Mouse (Mus musculus): ENCODE results near the gene Cachd1. TPM values are rescaled to one million over a fixed set of nuclear protein-coding genes. Genes with fewer than 3 reads are reported as not detected.

The Cachd1 gene
- total RNA-seq, 2 experiments from 2014 or later: 39.9 to 130 TPM

DNA sequence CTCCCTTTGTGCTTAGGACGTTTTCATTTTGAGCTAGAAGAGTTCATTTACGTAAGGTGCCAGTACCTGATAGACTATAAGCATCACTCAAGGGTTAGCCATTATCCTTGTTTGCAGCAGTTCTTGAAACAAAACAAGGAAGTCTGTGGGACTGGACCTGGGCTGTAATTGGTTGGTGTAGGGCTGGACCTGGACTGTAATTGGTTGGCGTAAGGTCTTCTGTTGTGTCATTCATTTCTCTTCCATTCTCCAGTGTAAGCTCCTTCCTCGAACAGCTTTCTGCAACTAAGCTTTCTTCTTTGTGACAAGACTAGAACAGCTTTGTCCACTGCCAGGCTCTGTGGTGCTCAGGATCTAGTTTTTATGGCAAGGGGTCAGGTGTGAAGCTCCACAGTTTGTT lies 78.9 kb downstream of the Cachd1 start:
- ATAC-seq (replicated peaks; ENCODE audit: low FRiP score, poor library complexity, severe bottlenecking): no peak

DNA sequence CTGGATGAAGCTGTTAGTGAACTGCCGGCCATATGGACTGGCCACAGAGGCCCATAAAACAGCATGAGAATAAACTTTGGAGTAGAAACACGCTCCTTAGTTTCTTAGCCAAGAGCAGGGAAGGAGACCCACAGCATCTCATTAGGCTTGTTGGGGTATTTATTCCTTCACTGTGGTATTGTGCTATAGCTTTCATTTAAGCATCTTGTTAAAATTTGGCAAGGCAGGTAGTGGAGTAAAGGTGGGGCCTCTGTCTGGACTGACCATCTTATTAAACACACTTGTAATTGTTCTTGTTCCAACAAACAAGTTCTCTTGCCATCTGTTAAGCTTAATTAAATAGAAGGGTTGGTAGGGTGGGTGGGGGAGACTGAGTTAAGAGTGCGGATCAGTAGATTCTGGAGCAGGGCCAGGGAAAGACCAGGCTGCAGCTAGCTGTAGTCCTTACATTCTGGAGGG lies 81.0 kb downstream of the Cachd1 start:
- ATAC-seq (replicated peaks; ENCODE audit: low FRiP score, poor library complexity, severe bottlenecking): no peak

DNA sequence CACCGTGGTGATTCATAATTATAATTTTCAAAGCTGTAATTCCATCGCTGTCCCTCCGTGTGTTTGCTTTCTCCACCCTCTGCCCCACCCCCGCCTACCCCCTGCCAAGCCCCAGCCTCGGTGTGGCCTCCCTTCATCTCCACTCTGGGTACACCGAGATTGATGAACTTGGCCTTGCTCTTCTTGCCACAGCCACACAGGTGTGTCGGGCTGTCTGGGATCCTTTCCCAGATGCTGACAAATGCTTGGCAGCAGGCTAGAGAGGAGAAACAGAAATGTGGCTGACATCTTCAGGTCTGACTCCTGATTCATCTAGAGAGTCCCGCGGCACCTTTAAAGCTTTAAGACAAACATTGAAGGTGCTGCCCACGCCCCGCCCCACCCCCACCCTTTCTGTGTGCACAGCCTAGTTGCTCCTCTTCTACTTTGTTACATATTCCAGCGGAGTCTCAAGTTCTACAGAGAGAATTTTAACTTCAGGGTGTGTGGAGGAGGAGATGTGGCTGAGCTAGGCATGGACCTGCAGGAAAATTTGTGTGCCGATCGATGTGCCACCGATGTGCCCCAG lies 87.5 kb downstream of the Cachd1 start:
- ATAC-seq (replicated peaks; ENCODE audit: low FRiP score, poor library complexity, severe bottlenecking): no peak

DNA sequence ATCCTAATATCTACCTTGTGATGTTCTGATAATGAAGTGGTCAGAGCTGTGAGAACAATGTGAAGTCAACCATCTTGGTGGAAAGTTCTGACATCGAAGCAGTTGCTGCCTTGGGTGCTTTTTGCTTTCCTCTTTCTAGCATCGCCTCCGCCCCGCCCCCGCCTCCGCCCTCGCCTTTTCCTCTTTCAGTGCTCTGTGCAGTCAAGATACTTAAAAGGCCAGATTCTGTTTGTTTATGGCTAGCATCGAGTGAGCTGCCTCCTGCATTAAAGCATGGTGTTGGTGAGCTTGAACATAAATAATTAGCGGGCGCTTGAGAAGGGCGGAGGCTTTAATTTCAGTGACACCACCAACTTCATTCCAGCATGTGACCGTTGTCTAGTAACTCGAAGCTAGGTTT lies 88.9 kb downstream of the Cachd1 start:
- no peak for ATAC-seq (replicated peaks; ENCODE audit: low FRiP score, poor library complexity, severe bottlenecking)

DNA sequence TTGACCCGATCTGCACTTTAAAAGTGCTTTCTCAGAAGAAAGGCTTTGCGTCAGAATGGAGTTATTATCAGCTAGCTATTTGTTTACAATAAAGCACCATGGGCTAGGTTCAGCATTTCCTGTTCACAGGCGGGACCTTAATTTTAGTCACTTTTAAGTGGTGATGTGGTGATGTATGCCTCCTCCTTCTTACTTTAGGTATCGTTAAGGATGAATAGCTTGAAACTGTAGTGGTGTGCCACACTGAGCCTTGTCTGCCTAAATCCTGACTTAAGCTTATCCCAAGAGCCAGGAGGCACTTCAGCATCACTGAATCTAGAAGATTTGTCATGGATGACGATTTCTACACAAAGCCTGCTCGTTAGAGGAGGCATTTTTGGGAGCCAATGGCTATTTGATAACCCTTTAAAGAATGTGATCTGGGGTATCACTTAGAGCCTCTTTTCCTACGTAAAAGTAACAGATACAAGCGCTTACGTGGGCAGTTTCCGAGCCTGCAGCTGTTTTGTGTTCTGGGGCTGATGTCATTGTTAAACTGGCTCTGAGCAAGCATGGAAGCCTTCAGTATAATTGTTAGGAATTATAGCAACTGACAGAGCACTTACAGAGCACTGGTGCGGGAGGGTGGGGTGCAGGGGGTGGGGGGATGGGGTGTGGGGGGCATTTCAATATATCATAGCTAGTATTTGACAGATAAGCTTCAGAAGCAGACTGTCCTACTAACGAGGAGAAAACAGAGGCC lies 89.7 kb downstream of the Cachd1 start:
- ATAC-seq (replicated peaks; ENCODE audit: low FRiP score, poor library complexity, severe bottlenecking): no peak

DNA sequence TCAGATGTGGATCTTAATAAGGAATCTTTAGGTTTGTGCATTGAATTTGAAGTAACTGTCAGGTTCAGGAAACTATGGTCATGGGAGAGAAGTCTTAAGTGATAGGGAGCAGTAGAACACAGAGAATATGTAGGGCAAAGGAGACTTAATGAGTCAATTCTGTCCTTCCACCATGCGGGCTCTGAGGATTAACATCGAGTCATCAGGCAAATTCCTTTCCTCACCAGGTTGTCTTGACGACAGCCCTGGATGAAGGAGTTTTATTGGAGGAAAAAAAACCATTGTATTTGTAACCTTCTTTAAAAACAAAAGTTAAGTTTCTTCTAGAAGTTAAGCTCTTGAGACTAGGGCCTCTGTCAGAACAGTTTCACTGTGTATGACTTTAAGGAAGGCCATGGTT lies 100.9 kb downstream of the Cachd1 start:
- ATAC-seq (replicated peaks; ENCODE audit: low FRiP score, poor library complexity, severe bottlenecking): no peak

DNA sequence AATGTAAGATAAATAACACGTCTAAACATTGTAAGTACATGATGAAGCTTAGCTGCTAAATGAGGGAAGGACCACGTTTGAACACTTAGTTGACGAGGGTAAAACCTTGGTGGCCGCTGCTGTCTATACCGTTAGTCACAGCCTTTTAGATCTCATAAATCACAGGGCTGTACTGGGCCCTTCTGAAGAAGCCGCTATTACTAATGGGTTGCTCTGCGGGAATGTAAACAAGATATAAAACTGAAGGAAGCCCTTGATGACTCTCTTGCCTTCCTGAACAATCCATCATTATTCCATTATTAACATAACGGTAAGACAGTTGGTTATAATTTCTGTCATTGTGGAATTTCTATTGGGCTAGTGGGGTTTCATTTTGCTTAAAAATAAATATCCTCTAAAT lies 102.9 kb downstream of the Cachd1 start:
- no peak for ATAC-seq (replicated peaks; ENCODE audit: low FRiP score, poor library complexity, severe bottlenecking)

DNA sequence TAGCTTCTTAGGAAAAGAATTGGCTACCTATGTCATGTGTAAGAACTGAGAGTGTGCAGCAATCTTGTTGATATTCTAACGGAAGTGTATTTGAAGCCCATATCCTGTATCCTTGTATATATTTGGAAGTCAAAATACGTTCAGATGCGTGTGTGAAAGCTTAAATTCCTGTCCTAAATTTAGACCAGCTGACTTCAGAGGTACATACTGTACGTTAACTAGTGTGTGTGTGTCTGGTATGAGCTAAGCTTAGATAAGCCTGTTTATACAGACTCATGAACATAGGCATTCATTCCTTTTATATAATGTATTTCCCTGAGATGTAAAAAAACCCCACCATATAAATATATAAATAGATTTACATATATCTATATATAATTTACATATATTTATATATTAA lies 103.6 kb downstream of the Cachd1 start:
- no peak for ATAC-seq (replicated peaks; ENCODE audit: low FRiP score, poor library complexity, severe bottlenecking)

DNA sequence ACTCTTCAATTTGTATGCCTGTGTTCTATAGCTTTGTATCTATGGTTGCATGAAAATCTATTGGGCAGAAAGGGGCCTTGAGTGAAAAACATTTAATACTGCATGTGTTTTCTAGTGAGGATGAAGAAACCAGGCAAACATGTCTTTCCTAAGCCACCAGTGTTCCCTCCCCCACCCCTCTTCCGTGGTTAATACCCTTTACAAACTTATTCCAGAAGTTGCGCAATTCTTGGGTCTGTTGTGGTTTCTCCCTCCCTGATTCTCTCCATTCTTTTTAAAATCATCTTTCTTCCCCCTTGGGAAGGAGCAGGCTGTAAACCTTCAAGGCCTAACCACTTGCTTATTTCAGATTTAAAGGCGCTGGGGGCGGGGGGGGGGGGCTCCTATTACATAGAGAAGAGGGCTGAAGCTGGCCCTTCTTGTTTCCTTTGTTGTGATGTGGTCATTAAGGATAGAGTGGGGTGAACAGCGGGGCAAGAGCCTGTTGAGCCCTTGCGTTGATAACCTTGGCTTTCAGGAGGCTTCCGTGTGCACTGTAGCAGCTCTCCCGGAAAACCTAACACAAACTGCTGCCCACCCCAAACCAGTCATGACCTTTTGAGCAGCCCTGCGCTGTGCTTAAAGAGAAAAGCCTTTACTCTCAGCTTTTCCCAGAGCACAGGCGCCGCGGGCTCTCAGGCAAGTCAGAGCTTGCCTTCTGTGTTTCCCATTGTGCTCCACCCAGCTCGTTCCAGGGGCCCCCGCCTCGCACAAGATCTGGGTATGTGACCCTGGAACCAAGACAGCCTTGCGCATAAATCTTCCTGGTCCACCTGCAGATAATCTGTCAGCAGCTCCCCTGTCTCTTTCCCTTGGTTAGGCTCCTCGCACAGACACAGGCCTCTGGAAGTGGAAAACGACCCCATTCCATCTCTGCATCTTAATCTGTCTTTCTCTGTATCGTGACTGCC lies 109.6 kb downstream of the Cachd1 start:
- no peak for ATAC-seq (replicated peaks; ENCODE audit: low FRiP score, poor library complexity, severe bottlenecking)

DNA sequence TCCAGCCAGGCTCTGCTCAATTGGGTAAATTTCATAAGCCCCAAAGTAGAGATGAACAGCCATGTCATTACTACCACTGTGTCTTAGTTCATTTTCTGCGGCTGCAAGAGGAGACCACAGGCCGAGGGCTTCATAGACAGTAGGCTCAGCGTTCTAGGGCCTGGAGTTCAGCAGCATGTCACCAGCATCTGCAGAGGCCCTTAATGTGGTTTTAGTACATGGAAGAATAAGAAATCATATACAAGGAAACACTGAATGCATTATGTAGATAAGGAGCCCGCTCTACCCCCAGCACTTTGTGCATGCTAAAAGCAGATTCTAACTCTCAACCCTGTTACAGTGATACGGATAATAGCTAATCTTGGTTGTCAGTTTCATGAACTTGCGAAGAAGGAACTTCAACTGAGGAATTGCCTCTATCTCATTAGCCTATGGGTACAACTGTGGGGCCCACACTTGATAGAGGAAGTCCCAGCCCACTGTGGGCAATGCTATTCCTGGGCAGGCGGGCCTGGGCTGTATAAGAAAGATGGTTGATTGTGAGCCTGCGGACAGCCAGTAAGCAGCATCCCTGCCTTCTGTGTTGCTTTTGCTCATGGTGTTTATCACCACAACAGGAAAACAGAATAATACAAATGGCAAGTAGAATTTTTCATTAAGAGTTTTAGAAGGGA lies 110.4 kb downstream of the Cachd1 start:
- no peak for ATAC-seq (replicated peaks; ENCODE audit: low FRiP score, poor library complexity, severe bottlenecking)

DNA sequence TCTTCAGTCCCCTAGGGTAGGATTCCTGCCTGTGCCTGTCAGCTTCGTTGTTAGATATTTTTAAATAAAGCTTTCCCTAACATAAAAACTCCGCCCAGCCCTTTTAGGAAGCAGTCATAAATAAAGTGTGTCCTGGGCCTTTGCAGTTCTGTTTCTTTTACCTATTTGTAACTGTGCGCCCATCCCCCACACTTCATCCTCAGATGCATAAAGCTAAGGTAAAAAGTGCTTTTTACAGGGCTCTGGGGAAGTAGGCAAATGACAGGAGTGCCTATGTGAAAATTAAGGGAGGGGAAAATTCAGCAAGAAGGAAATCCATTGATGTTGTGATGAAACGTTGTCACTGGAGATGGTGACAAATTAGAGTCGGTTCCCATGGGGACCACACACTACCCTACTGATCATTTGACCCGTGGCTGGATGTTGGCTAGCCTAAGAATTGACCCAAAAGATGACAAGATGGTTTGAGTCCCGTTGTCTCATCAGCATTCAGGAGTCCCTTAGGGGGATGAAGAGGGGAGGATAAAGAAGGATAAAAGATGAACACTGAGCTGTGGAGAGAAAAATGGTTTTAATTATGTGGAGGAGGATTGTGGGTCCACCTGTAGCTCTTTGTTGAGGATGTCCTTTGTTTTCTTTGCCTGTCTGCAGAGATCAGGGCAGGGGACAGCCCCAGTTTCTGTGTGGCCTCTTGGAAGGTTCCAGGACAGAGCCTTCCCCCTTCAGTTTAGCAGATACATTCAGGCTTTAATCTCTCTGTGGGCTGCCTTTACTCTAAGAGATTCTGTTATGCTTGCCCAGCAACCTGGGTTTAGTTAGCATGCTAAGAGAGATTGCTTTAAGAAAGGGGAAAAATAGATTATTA lies 113.9 kb downstream of the Cachd1 start:
- ATAC-seq (replicated peaks; ENCODE audit: low FRiP score, poor library complexity, severe bottlenecking): no peak

DNA sequence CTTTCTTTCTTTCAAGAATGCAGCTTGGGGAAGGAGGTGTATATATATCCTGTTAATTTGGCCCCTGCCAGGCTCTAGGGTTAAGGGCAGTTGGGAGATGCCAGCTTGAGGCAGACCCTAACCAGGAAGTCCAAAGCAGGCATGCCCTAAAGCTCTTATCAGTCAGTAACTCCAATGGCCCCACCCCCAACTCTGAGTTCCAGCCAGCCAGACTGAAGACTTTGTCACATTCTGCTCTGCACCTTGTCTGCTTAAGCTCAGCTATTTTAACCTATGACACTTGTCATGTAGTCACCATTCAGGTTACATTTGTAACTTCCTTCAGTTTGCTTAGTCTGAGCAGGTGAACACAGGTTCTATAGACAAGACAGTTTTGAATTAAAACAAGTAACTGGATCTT lies 117.3 kb downstream of the Cachd1 start:
- no peak for ATAC-seq (replicated peaks; ENCODE audit: low FRiP score, poor library complexity, severe bottlenecking)

DNA sequence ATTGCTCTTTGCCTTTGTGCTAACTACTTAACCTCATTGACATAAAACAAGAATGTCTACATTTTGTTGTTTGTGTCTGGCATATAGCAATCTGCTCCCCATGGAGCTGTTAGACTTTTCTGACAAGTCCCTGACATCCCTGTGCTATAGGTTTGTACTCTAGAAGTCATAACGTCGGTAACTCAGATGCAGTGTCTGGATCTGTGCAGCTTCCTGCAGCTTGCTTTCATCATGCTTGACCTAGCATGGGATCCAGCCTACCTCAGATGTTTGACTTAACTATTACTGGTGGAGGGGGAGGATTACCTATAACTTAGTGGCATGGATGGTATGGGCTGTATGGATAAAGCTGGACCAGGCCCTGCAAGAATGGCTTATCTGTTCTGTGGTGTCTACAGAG lies 117.7 kb downstream of the Cachd1 start:
- no peak for ATAC-seq (replicated peaks; ENCODE audit: low FRiP score, poor library complexity, severe bottlenecking)

DNA sequence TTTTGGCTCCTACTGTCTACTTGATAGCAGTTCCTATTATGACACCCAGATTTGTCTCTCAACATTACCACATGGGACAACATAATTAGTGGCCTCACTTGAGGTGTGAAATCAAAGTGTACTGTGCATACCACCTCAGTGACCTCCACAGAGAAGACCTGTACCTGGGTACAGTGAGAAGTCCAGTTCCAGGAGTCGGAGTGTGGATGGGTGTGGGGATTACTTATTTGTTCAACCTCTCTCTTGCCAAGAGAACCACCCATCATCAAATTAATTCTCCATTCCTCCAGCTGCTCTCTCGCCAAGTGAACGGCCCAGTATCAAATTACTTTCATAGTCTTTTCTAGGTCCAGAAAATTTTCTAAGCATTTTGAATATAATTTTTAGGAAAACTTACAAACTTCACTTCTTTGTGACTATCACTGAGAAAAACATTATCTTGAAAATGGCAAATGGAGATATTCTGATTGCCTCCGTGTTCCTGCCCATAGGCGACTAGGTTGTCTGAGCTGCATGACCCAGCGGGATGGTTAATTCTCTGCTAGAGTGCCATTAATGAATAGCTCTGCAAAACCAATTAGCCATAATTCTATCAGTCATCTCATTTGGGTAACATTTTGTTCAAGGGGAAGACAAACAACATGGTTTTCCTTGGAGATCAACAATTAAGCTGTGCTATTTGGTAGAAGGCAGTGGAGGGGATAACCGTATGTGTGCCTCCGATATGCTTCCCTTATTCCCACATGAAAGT lies 120.0 kb downstream of the Cachd1 start:
- no peak for ATAC-seq (replicated peaks; ENCODE audit: low FRiP score, poor library complexity, severe bottlenecking)

DNA sequence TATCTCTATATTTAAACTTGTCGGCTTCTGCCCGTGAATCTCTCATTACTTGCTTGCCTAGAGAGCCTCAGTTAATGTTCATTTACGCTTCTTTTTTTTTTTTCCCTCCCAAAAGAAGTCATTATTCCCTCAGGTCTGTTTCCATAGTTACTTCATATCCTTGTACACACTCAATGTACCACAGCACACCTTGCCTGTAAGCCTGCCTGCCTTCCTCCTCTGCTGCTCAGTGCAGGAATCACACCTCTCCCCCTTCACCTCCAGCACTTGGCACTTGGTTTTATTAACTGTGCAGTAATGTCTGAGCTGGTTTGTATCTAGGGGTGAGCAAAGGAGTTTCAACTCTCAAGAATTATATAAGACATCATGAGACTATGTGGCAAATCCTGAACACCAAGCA lies 121.5 kb downstream of the Cachd1 start:
- ATAC-seq (replicated peaks; ENCODE audit: low FRiP score, poor library complexity, severe bottlenecking): no peak

DNA sequence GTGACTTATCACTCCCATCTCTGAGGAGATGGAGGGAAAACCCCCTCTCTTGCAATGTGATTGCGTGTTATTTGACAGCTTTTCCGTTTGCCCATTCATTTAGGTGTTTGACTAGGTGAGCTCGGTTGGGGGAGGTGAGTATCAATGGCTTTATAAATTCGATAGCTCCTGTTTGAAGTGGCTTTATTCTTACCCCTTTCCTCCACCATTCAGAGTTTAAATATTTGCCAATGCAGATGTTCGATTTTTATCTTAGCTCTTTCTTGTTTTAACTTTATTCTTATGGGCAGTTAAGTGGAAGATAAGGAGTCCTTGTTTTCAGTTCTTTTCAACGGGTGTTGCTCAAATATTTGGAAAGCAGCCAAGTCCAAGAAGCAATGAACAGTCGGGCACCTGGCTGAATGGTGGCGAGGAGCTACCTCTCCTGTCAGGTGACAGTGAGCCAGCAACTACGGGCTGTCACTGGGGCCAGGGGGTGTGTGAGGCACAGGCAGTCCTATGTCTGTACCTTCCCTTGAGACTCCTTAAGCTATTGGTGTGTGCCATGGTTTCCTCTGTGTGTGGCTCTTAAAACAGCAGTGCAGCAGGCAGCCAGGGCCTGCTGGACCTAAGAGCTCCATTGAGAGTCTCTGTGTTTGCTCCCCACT lies 133.3 kb downstream of the Cachd1 start:
- no peak for ATAC-seq (replicated peaks; ENCODE audit: low FRiP score, poor library complexity, severe bottlenecking)

DNA sequence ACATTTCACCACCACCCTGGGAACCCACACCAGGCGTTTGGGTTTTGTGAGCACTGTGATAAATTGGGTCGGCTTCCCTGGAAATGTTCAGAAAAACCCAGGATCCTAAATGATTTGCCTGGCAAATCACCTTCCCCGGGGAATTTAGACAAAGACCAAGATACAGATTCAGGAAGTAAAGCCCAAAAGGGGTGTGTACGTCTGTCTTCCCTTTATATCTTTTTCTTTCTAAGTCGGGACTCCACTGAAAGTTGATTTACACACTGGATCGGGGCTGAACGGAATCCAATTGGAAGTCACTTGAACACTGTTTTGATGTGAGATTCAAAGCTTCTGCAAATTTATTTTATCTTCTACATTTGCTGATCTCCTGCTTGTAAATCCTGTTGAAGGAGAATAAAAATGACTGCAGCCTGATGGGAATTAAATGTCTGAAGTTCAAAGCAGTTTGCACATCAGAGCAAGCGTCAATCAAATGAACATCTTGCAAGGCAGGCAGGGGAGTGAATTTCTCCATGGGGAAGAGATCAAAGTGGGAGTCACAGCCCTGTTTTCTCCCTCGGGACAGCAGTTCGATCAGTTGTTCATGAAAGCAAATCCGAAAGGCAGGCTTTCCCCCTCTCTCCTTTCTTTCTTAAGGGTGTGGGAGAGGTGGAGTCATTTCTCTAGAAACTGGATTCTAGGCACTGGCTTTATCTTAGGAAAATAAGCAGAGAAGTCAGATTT lies 134.3 kb downstream of the Cachd1 start:
- ATAC-seq (replicated peaks; ENCODE audit: low FRiP score, poor library complexity, severe bottlenecking): no peak

Measured in erythroblast, adult 5-6 weeks (primary cell).